Mouse (Mus musculus): ENCODE data around the gene Teddm3.
"Not testable (repeated sequence)": the region's sequence is repeated elsewhere in the genome, so short reads cannot be mapped to it uniquely, and the experiment has no call there.

The Teddm3 gene

DNA sequence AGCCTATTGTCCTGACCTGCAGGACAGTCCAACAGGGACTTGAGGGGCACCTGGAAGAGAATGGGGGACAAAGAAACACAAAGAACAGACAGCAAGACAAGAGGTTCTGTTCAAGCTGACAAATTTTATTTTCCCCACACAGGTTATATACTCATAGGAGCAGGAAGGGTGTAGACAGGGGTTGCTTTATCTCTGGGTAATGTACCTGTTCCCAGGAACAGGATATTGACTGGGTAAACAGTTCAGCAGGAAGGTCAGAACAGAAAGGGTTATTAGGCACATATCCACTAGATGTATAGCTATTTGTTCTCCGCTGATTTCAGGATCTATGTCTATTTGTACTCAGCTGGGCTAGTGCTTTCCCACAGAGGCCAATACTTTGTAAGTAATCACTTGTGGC lies 5.3 kb downstream of the Teddm3 start:
- not testable (repeated sequence) for DNase-seq

DNA sequence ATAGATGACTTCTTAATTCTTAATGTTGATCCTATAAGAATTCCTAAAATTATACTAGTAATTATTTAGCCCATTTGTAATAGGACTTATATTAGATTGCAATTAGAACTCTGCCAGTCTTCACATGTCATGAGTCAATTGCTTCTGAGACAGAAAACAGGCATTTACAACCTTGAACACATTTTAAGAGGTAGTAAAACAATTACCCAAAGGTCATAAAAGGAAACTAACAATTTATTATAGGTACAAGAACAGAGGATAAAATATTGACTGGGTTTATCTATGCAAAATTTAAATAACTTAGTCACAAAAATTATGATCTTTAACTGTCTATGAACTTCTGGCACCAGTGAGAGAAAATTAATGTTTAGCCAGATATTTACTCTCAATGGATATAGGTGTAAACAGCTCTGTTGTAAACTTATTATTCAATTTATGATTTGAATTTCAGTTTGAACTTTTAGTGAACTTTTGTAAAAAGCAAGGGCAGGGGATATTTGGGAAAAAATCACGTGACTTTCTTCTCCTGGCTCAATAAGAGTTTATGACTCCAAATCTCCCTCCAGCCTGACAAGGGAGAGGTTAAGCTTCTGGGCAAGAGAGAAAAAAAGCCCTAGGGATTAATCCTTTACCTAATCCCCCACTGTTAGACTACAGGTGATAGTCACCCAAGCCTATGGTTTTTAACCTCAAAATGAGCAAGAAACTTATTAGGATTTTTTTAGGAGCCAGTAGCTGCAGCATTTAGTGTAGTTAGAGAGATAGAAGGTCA lies 17.3 kb downstream of the Teddm3 start:
- DNase-seq: no peak

DNA sequence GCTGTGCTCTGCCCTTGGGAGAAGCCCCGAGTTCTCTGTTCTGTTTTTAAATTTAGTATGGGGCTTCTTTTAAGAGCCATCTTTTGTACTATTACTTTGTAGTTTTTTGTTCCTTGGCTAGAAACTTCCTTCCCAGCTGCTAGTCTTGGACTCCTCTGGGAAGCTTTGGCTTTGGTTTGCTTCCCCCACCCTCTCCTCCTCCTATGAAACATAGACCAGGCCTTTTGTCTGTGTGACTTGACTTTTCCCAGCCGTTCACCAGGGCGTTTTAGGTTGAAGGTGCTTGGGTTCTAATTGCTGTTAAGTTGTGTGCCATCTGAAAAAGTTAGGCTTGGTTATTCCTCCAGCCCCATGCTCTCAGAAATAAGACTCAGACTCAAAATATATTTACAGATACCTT lies 26.1 kb downstream of the Teddm3 start:
- not testable (repeated sequence) for DNase-seq

DNA sequence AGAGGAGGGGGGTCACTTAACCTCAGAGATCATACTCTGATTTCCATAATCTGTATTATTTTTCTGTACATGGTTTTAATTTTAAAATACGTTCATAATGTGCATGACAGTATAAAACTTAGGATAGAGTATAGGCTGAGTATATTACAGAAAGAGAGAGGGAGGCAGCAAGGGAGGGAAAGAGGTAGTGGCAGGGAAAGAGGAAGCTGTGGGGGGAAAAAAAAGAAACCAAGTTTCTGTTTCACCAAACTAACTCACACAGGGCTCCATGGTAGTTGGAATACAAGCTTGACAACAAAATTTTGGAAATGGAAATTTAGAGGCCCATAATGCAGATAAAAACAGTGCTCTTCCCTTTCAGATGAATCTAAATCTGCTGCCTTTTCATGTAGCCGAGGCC lies 31.0 kb downstream of the Teddm3 start:
- DNase-seq: not testable (repeated sequence)

DNA sequence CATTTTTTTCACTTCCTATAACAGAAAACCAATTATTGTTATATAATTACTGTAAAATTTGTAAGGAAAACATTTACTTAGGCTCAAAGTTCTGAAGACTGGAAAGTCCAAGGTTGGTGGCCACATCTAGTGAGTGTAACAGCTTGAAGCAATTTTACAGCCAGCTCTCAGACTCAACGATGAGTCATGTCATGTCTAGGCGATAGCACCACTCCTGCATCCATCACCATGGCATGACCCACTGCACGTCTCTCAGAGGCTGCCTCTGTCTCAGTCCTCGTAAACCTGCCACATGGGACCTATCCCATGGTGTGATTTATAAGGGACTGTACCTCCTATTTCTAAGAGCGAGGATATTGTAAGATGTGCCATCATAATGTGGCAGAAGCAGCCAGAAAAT lies 37.7 kb downstream of the Teddm3 start:
- DNase-seq: no peak

DNA sequence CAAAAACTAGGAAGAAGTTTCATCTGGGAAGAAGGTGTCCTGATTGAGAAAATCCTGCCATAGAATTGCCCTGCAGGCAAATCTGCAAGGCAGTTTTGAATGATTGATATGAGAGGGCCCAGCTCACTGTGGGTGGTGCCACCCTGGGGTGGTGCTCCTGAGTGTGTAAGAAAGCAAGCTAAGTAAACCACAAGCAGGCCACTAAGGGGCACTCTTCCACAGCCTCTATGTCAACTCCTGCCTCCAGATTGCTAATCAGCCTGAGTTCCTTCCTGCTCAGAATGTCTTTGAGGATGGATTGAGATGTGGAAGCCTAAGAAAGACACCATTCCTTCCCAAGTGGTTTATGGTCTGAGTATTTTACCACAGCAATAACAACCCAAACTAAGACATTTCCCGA lies 44.3 kb downstream of the Teddm3 start:
- DNase-seq: no peak

All from thymus, postnatal 36 days (tissue).